Mouse (Mus musculus): ENCODE results near the gene BC004004.
A peak's percentile ranks its signal among the peaks of the same experiment; 100 is the strongest.
"Not testable (repeated sequence)": the region's sequence is repeated elsewhere in the genome, so short reads cannot be mapped to it uniquely, and the experiment has no call there.

The BC004004 gene

DNA sequence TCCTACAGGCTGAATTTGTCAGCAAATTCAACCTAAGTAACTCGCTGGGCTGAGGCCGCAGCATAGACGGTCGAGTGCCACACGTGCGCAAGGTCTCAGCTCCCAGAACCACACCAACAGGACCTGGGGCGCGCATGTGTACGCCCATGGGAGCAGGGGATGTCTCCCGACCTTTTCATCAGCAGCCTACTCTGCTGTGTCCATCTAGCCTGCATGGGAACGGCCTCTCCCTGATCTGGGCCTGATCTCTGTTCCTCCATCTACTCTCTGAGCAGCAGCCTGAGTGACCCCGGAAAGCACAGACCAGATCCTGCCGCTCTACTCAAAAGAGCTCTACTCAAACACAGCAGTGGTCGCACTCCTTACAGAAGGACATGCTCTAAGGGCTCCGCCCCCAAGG lies 8.1 kb upstream of the BC004004 start:
- no peak for DNase-seq (ENCODE audit: low spot score in 2 of 2)

DNA sequence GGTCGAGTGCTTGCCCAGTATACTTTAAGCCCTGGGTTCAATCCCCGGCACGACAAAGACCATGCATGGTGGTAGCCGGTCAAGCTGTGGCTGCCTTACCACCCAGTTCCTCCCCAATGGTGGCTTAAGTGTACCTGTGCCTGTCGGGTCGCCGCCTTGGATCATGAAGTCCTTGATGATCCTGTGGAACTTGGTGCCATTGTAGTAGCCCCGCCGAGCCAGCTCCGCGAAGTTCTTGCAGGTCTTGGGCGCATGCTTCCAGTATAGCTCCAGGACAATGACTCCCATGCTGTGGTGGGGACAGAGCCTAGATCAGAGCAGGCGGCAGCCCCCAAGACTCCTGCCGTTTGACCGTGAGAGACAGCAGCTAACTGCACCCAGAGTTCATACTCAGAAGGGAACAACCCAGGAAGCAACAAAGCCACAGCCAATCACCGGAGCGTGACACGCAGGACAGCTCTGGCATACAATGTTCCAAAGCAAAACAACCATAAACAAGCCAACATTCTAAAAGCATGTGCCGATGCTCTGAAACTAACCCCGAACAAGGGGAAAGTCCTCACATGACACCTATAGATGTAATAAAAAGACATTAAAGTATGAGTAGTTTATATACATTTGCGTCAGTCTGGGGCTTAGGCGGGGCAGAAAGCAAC lies 6.9 kb upstream of the BC004004 start:
- DNase-seq (ENCODE audit: low spot score in 2 of 2) = no peak

DNA sequence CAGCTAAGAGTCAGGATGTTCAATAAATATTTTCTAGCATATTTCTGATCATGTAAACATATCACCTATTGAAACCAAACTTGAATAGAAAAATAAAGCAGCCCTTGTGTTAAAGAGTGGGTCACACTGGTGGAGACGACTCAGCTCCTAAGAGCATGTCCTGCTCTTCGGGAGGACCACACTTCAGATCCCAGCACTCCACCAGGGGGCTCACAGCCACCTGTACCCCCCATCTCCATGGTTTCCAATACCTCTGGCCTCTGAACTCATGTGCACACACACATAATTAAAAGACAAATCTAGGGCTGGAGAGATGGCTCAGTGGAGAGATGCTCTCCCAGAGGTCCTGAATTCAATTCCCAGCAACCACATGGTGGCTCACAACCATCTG lies 6.3 kb upstream of the BC004004 start:
- no peak for DNase-seq (ENCODE audit: low spot score in 2 of 2)

DNA sequence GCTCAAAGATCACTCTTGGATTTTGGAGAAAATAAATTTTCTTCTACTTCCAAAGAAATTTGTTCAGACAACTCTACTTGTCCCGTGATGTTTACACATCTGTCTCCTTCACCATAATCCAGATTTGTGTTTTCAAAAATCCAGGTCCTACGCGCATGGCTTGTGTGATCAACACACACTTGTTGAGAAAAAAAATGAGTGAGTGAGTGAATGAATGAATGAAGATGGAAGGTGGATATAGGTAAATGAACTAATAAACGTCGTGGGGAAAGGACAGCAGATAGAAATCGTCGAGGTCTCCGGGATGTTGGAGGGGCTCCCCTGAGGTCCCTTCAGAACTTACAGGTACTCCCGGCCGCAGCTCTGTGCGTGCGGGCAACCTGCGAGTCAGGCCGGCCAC lies 5.2 kb upstream of the BC004004 start:
- no peak for DNase-seq (ENCODE audit: low spot score in 2 of 2)

DNA sequence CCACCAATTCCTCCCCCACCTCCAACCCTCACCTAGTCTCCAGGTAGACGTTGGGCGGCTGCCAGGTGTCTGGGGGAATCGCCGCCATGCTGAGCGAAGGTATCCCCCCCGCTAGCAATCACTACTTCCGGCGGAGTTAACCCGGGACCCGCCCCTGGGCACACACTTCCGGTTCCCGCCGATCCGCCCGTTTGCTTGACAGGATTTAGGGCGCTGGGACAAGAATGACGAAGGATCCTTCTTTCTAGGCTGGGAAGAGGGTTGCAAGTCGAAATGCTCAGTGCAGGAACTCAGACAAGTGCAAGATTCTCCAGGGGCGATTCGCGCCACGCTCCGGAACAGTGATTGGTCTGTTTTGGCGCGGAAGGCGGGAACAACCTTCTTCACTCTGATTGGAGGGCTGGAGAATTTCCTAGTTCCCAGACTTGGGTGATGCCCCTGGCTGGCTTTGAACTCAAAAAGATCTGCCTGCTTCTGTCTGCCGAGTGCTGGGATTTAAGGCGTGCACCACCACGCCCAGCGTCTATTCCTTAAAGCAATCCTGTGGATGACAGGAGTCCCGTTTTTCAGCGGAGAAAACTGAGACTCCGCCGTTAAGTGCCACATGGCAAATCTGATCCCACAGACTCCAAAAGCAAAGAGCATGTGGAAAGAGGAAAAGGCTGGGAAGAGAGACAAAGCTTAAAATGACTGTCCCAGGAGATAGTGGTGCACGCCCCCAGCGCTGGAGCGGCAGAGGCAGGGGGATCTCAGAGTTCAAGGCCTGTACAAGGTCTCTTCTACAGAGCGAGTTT lies 4.6 kb upstream of the BC004004 start, which contains the start of gene Ppil1:
TSS of gene Ppil1 (minus strand) at position 347 of the 794 bp plus-strand sequence.
- peak; percentile 60 to 75 for DNase-seq (ENCODE audit: low spot score in 2 of 2)

DNA sequence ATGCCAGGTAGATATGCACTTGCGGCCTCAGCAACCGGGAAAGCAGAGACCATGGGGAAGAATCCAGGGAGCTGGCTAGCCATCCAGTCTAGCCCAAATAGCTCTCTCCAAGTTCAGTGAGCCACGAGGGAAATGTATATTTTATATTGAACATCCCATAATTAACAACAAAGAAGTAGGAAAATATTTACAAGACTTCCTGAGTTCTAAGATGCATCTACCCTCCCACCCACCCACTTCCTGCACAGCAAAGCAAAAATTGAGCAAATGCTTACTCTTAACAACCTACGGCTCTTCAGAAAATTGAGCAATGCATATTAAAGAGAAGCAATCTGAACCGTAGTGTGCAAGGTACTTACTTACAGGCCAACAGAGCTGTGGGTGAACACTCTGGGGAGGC lies 3.8 kb upstream of the BC004004 start:
- no peak for DNase-seq (ENCODE audit: low spot score in 2 of 2)

DNA sequence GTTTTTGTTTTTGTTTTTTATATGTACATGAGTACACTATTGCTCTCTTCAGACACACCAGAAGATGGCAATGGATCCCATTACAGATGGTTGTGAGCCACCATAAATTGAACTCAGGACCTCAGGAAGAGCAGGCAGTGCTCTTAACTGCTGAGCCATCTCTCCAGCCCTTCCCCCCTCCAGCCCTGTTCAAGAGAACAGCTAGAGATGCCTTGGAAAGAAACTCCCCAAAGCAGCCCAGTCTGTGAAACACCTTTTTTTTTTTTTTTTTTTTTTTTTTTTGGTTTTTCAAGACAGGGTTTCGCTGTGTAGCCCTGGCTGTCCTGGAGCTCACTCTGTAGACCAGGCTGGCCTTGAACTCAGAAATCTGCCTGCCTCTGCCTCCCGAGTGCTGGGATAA lies 1.5 kb upstream of the BC004004 start:
- not testable (repeated sequence) for DNase-seq (ENCODE audit: low spot score in 2 of 2)

DNA sequence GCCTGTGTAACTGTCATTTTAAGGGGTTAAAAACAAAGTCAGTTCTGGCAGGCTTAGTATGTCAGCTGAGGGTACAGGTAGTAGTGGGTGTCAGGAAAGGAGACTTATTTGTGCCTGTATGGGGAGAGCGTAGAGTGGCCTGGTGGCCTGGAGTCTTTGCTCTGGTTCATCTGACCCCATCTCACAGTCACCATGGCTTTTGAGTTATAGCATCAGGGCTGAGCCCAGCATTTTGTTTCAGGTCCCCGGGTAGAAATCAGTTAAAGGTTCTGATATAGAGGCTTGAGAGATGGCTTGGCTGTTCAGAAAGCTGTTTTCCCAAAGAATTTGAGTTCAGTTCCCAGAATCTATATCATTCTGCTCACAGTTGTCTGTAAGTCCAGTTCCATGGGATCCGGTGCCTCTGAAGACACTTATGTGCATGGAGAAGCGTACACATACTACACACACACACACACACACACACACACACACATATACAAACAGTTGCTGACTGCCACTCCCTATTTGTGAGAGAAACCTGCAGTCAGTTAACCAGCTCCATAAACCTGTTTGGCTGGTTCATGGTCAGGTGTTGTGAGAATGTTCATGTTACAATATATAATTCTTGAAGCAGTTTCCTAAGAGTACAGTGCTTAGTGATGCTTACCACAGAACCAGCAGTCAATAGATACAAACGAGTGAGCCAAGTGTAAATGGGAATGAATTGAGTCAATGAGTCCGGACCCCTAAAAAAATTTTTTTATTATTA lies 482 bp upstream of the BC004004 start:
- no peak for DNase-seq (ENCODE audit: low spot score in 2 of 2)

DNA sequence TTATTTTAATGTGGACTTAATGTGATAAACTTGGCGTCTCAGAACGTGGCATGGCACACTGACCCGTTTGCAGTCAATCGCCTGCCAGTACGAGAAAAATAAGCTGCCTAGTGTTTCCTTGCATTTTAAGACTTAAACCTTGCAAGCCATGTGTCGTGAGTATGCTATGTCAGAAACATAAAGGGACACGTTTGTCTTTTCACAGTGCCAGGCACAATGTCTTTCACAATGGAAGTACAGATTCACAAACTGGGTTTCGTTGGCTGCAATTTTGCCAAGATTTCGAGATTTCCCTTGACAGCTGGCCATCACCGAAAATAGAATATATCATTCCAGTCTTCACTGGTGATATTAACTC lies 740 bp downstream of the BC004004 start:
- DNase-seq (ENCODE audit: low spot score in 2 of 2) = no peak

DNA sequence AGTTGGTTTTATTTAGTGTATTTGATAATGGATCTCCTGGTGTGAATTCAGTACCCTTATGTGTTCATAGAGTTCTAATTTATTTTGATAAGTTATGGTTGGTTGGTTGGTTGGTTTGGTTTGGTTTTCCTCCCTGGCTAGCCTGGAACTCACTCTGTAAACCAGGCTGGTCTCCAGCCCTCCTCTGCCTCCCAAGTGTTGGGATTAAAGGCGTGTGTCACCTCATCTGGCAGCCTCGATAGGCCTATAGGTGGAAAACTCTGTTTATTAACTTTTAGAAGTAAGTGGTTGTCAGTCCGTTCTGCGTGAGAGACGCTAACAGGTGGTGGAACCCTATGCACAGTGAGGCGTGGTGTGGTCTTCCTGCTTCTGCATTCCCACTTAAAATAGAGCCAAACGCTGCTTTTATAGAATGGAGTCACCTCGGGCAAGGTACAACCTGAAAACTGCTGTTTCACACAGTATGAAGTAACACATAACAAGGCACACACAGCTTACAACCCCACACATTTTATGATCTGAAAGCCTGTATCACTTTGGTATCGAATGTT lies 1.6 kb downstream of the BC004004 start:
- no peak for DNase-seq (ENCODE audit: low spot score in 2 of 2)

DNA sequence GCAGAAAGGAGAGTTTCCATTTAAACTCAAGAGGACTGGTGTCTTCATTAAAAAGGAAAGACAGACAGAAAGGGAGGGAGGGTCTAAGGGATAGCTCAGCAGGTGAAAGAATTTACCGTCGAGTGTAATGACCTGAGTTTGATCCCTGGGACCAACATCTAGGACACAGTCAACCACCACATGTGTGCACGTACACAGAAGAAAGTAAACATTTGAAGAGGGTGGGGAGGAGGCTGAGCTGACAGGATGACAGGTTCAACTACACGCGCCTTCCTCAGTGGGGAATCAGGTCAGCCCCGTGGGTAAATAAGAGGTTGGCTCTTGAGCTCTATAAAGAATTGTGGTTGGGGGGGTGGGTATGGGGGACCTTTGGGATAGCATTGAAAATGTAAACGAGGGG lies 4.6 kb downstream of the BC004004 start:
- no peak for DNase-seq (ENCODE audit: low spot score in 2 of 2)

DNA sequence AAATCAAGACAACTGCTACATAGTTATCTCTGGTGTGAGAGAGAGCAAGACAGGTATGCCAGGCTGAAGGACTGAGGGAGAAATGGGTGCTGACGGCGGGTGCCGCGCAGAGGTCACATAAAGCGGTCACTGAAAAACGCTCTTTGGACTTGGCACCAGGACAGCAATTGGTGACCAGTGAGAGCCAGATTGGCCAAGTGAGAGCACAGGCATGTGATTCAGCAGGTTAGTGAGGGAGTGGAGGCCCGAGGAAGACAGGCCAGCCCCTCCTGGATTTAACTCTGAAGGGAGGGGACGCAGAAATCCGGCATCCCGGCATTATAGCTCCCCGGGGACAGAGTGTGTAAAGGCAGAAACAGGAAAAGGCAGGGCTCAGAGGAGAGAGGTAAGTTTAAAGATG lies 5.3 kb downstream of the BC004004 start:
- no peak for DNase-seq (ENCODE audit: low spot score in 2 of 2)

DNA sequence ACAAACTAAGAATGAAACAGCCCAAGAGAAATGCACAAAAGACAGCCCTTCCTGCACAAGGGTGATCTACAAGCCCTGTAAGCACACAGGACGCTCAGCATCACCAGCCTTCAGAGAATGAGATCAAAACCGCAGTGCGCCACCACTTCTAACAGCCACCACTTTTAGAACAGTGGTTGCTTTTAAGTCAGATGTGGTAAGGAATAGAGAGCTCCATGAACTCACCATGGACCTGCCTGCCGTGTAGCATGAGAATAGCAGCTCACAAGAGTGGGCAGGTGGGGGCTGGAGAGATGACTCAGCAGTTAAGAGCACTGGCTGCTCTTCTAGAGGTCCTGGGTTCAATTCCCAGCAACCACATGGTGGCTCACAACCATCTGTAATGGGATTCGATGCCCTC lies 11.8 kb downstream of the BC004004 start:
- no peak for DNase-seq (ENCODE audit: low spot score in 2 of 2)

DNA sequence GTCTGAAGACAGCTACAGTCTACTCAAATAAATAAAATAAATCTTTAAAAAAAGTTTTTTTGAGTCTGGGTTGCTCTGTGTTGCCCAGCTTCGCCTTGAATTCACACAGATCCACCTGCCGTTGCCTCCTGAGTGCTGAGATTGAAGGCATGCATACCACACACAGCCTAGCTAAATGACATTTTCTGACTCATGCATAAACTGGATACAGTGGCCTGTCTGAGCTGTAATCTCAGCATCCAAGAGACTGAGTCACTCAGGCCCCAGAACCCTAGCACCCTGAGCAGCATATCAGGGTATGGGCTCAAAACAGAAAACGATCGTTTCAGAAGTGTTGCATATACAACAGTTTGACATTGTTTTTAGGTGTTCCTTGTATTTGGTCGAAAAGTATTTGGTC lies 13.0 kb downstream of the BC004004 start:
- DNase-seq (ENCODE audit: low spot score in 2 of 2) = no peak

DNA sequence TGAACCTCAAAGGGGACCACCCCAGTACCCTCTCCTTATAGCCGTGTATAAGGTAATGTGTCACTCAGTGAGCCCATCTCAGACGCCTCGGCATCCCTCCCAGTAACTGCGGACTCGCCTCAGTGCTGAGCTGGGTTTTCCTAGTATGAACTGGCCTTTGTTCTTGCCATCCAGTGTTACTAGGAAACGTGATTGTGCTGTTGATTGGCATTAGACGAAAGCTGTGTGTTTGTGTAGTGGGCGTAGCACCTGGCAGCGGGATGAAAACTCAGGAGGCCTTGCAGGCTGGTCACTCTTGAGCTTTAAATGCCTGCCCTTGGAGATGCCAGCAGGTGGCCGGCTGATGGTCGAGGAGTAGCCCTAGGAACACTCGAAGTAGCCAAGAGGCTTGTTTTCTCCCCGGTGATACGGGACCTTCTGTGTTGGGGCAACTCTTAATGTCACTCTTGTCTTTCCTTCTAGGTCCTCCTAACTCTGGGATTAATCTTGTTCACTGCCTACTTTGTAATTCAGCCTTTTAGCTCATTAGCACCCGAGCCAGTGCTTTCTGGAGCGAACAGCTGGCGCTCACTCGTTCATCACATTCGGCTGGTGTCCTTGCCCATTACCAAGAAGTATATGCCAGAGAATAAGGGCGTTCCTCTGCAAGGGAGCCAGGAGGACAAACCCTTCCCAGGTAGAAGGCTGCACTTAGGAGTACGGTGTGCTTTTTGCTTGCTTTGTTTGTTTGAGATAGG lies 13.8 kb downstream of the BC004004 start:
- DNase-seq (ENCODE audit: low spot score in 2 of 2) = no peak

DNA sequence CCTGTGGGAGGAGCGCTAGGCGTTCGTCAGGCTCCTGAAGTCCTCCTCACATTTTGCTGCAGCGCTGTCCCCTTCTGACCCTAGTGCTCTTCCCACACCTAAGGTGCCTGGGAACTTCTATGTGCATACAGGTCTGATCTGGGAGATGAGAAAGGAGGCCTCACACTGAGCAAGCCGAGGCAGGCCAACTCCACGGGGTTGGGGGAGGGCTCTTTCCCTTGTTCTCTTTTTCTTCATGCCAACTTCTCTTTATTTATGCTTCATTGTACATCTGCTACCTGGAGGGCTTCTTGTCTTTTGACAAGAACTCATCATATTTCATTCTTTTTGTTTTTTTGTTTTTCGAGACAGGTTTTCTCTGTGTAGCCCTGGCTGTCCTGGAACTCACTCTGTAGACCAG lies 23.2 kb downstream of the BC004004 start:
- DNase-seq (ENCODE audit: low spot score in 2 of 2) = no peak

DNA sequence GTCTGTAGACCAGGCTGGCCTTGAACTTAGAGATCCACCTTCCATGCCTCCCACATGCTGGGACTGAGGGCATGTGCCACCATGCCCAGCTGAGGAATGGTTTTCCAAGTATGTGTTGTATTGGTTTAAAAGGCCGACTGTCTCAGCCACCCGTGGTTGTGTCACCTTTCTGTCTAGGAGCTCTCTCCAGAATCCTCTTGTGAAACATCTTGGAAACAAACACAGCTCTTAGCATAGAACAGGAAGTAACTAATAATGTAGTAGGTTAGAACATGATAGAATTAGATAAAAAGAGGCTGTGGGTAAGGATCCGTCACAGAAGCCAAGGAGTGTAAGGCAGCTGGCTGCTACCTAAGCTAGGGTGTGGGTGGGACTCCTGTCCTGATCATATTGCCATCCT lies 24.4 kb downstream of the BC004004 start:
- DNase-seq (ENCODE audit: low spot score in 2 of 2) = no peak

DNA sequence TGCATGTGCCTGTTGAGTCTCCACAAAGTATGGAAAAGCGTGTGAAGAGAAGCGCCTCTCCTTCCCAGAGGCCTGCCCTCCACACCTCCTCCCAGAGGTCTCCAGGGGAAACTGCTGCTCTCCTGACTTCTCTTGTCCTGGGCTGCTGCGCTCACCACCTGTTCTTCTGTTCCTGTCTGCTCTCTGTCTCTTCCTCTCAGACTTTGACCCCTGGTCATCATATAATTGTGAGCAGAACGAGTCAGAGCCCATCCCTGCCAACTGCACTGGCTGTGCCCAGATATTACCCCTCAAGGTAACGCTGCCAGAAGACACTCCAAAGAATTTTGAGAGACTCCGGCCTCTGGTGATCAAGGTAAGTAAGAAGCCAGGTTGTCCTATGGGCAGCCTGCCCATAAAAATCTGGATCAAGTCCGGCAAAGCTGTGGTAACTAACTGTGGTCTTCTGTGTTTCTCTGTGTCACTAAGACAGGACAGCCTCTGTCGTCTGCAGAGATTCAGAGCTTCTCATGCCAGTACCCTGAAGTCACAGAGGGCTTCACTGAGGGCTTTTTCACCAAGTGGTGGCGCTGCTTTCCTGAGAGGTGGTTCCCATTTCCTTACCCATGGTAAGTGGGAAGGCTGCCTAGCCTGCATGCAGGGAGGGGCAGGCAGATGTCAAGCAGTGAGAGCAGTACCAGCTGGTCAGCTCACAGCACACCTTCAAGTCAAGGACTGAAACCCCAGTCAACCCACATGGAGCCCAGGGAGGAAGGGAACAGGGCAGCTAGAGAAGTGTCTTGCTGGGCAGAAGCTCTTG lies 25.4 kb downstream of the BC004004 start:
- DNase-seq (ENCODE audit: low spot score in 2 of 2) = no peak

DNA sequence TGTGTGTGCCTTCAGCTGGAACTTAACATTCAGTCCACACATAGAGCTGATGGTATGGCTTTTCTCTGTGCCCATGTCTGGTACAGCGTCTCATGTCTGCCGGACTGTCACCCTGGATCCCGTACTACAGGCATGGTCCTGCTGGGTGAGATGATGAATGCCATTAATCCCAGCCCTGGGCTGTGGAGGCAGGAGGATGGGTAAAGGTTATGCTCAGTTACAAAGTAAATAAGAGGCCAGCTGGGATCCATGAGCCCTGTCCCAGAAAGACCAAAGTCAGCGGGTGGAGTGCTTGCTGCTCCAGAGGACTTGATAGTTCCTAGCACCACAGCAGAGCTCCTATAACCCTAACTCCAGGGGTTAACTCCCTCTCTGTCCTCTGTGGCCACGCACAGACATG lies 27.2 kb downstream of the BC004004 start:
- DNase-seq (ENCODE audit: low spot score in 2 of 2) = no peak

DNA sequence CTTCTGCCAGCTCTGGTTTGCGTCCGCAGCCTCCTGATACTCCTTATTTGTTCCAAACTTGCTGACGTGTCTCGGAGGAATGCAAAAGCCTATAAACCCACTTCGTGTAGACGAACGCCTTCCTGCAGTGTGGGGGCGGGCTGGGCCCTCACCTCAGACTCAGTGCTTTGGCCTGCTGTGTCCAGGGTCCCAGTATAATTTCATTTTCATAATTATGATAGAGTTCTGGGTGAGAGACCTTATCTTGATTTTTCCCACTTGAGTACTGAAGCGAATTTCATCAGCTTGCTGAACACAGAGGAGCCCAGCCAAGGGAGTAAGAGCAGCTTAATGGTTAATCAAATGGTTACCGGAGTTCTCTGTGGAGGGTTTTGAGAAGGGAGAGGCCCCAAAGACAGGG lies 28.7 kb downstream of the BC004004 start:
- DNase-seq (ENCODE audit: low spot score in 2 of 2) = no peak

DNA sequence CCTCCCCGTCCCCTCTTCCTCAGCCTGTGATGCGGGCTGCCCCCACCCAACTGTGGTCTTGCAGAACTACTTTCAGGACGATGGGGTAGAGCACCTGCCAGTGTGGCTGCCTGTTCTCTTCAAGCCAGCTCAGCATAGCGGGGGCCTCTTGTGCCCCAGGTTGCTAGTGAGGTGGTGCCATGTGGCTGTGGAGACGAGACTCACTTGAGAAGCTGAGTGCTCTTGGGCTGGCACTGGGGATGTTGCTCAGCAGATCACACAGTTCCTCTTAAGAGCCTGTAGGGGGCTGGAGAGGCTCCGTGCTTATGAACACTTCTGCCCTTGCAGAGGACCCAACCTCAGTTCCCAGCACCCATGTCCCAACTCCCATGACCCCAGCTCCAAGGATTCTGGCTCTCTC lies 29.2 kb downstream of the BC004004 start:
- DNase-seq (ENCODE audit: low spot score in 2 of 2) = no peak
